Mouse (Mus musculus) bone marrow macrophage, adult 2 months (primary cell): ENCODE data around the gene Batf3. TPM values are rescaled to one million over a fixed set of nuclear protein-coding genes. Genes with fewer than 3 reads are reported as not detected.

ENCODE experiments used
- H3K27ac ChIP-seq: 2 replicates; pipeline ENCODE4 v1.5.1; 2012; ENCODE audit warnings: low read depth, low read length; ENCODE audit not compliant: insufficient read depth
- H3K4me1 ChIP-seq: 2 replicates; pipeline ENCODE4 v1.6.1; 2012; ENCODE audit warnings: low read length; ENCODE audit not compliant: control insufficient read depth, insufficient read depth
- H3K4me3 ChIP-seq: 2 replicates; pipeline ENCODE4 v1.5.1; 2012; ENCODE audit warnings: mild to moderate bottlenecking, low read length, moderate library complexity; ENCODE audit not compliant: insufficient read depth
- CTCF ChIP-seq: IDR thresholded peaks from 2 replicates; pipeline ENCODE4 v1.5.1; 2012; ENCODE audit warnings: low read depth, mild to moderate bottlenecking, low read length, moderate library complexity
- POLR2A ChIP-seq: IDR thresholded peaks from 2 replicates; pipeline ENCODE4 v1.6.1; 2012; ENCODE audit warnings: mild to moderate bottlenecking, low read depth, low read length, borderline replicate concordance
- polyA plus RNA-seq: library from polyadenylated mRNA; stranded (reverse); fragments of >200 nt; gene quantifications from 2 replicates; pipeline ENCODE4 v1.2.4, GENCODE M21; 2012; ENCODE audit not compliant: missing spikeins, insufficient read depth, insufficient read length

The Batf3 gene
- polyA plus RNA-seq, 1 experiment, result 7.0 TPM

DNA sequence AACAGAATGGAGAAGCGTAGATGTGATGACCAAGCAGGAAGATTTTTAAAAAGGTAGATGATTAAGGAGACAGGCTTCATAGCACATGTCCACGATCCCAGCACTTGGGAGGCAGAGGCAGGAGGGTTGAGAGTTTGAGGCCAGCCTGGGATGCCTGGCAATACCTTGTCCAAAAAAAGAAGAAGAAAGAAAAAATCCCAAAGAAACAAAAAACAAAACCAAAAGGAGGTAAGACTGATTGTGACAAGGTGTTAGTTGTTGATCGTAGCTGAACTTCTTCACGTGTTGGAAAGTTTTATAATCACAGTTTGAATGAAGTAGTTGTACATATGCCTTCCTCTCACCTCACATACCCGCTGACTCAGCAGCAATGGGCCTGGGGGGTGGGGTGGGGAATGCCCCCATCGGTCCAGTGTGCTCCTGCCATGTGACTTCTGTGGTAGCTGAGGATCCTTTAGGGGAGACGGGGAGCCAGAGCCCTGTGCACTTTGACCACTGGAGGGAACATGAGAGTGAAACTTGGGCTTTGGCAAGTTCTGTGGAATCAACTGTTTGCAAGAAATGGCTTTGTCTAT lies 11.3 kb upstream of the Batf3 start:
- Histone ChIP-seq H3K27ac (peak overlapping the region; percentile 86), H3K4me1 (peaks cover 27% of the 10 kb centered on the region), H3K4me3 (no peak overlapping the region)
- TF ChIP-seq POLR2A (no peak), CTCF (no peak)

DNA sequence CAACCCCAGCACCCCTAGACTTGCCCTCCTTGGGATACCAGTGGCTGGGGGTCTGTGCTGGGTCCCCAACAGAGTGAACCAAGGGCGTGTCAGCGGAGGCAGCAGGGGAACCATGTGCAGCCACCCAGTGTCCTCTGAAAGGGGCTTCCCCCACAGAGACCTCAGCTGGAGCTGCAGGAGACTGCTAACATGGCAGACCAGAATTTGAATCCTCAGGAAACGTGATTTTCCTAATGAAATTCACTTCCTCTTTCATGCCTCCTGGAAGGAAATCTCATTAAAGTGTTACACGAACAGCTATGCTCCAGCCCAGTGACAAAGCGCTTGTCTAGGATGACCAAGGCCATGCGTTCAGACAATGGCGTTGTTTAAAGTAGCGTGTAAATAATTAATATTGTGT lies 10.7 kb upstream of the Batf3 start:
- Histone ChIP-seq H3K27ac (peak overlapping the region; percentile 86), H3K4me1 (peaks cover 30% of the 10 kb centered on the region), H3K4me3 (no peak overlapping the region)
- no peak for TF ChIP-seq CTCF
- no peak for TF ChIP-seq POLR2A

DNA sequence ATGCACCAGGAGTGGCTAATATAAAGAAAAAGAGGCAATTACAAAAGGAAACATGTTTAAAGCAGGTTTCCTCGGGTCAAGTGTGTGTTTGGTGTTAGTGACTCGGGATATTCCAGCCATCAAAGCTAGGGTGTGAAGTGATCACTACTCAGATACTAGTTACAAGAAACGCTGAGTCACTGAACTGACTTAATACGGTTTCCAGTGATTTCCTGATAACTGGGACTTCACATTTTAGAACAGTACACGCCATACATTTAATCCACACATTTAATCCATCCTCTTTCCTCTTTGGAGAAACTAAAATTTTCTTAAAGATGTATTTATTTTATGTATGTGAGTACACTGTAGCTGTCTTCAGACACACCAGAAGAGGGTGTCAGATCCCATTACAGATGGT lies 9.7 kb upstream of the Batf3 start:
- no peak overlapping the region for H3K4me3 ChIP-seq
- TF ChIP-seq CTCF (no peak), POLR2A (no peak)
- no peak overlapping the region for H3K27ac ChIP-seq
- peaks cover 39% of the 10 kb centered on the region for H3K4me1 ChIP-seq

DNA sequence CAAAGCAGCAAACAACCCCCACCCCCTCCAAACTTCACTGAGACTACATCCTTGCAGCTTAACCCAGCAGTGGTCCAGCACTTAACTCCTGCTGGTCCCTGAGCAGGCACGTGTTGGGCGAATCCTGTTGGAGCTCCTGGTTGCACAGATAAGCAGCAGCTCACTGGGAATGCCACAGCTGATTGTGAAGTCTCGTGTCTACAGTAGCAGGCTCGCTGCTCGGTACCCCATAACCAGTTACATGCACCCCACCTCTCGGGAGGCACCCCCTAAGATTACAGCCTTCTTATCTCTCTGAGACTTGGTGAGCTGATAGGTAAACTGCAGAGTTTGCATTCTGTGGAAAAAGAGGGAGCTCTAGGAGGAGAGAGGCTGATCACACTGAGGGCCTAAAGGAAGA lies 8.3 kb upstream of the Batf3 start:
- peaks cover 40% of the 10 kb centered on the region for H3K4me1 ChIP-seq

DNA sequence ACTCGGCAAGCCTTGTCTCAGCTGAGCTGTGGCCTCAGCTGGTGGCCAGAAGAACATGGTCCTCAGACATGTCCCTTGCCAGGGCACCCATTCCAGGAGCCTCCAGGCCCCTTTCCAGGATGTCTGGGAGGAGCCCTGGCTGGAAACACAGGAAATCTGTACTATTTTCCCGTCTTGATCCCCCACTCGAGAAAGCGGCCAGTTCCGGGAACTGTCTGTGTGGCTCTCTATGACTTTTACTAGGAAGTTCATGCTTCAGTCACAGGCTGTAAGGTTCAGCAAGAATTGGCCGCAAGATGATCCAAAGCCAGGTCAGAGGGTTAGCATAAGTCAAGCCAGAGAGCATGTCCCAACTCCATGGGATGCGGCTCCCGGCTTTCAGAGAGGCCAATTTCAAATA lies 5.6 kb upstream of the Batf3 start:
- H3K27ac ChIP-seq, result no peak overlapping the region
- peaks cover 24% of the 10 kb centered on the region for H3K4me1 ChIP-seq
- H3K4me3 ChIP-seq, result no peak overlapping the region
- TF ChIP-seq CTCF (no peak), POLR2A (no peak)

More for the DNA sequence above, 8.3 kb upstream of the Batf3 start:
- Histone ChIP-seq H3K4me3 (no peak overlapping the region), H3K27ac (no peak overlapping the region)
- TF ChIP-seq POLR2A (no peak), CTCF (no peak)

DNA sequence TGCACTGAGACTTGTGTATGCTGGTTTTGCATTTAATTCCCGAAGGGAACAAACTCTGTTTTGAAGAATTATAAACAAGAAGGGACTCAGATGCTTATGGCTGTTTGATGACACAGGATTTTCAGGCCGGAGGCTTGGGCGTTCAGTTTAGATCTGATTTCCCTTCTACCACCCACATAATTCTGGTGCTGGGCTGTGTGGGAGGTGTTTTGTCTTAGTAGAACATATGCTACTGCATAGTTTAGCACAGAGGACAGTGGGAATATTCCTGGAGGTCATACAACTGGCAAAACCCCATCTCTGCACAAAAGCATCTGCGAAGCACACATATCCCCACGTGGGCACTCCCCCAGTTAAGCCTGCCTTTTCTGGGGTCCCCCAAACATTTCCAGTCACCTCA lies 4.1 kb upstream of the Batf3 start:
- H3K4me1 ChIP-seq, result peaks cover 15% of the 10 kb centered on the region

DNA sequence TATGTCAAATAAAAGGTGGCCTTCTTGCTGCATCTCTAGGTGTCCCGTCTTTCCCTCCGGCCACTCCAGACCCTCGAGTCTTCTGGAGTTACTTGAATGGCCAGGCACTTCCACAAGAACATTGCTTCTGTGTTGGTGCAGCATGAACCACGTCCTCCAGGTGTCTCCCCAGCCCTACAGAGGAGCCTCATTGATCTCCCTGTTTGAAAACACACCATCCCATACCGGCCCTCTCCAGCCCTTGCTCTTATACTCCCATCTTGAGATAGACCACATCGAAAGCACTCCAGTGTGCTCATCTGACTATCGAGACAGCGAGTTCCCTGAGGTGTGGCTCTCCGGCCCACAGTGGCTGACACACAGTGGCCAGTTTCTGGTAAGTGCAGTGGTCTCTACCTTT lies 2.6 kb upstream of the Batf3 start:
- Histone ChIP-seq H3K27ac (no peak overlapping the region), H3K4me1 (peaks cover 15% of the 10 kb centered on the region), H3K4me3 (no peak overlapping the region)
- peak; percentile 31; the same call in 1 of the 2 replicates for TF ChIP-seq CTCF
- TF ChIP-seq POLR2A, result no peak

More for the DNA sequence above, 4.1 kb upstream of the Batf3 start:
- Histone ChIP-seq H3K27ac (no peak overlapping the region), H3K4me3 (no peak overlapping the region)
- TF ChIP-seq CTCF (no peak), POLR2A (no peak)

DNA sequence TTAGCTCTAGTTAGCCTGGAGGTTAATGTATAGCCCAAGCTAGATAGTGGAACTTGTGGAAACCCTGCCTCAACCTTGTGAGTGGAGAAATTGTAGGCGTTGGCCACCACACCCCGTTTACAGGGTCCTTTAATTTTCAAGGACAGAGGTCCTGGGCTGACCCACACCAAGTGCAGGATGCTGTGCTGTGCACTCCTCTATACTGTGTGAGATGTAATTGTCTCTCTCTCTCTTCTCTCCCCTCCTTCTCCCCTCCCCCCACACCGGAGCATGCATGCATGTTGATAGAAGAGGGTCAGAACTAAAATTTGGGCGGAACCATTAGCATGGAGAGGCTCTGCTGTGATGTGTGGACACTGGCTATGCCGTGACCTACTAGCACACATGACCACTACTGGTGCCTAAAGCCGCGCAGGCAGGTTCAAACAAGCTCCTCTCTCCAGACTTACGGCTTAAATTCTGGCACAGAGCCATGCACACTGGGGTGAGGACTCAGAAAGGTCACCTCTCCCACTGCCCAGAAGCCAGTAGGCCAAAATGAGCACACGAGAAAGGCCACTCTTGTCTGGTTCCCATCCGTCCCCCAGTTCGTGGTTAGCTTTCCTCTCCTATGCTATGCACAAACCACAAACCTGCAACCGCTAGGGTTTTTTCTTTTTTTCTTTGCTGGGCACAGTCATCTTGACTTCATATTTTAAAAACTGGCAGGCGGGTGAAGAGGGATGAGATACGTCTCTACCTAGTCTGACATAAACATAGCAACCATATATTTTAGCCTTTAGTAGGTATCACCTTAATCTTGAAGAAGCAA lies 571 bp upstream of the Batf3 start:
- no peak for TF ChIP-seq POLR2A
- TF ChIP-seq CTCF, result no peak
- Histone ChIP-seq H3K4me1 (peaks cover 12% of the 10 kb centered on the region), H3K27ac (no peak overlapping the region), H3K4me3 (no peak overlapping the region)

DNA sequence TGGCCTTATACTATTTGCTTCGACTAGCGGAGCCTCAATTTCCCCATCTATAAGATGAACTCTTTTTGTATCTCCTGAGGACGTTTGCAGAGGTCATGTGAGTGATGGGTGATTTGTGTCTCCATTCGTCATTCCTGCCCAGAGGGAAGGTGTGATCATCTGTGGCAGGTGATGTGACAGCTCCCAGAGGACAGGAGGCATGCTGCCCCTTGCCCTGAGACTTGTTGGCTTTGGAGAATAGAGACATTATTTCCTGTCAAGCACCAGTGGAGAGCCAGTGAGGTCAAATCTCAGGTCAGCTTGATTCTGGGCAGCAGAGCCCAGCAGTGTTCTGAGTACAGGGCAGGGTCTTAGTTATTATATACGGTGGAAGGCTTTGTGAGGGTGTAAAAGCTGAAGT lies 1.5 kb downstream of the Batf3 start:
- H3K4me3 ChIP-seq, result 0 out of 2 replicates have a peak overlapping the region, but pooled peaks have one; percentile 68
- 0 out of 2 replicates have a peak, but pooled peaks cover 3% of the 10 kb centered on the region for H3K4me1 ChIP-seq
- H3K27ac ChIP-seq, result no peak overlapping the region
- TF ChIP-seq POLR2A (no peak), CTCF (no peak)

DNA sequence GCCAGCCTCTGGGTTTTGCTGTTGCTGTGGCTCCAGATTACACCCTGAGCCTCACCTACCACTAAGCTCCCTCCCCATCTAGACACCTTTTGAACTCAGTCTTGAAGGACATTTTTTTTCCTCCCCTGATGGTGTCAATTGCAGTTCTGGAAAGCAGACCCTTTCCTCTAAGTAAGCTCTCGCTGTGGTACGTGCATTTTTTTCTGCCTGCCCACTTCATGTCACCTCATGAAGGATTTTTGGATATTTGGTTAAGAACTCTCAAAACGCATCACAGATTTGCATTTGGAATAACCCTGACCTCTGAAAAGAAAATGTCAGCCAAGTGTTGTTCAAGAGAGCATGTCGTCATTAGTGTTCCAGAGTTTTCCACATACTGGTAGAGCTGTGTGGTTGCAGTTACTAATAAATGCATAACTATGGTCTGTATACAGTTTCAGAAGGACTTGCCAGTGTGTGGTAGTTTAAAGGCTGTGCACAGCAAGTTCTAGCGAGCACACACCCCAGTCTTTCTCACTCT lies 2.2 kb downstream of the Batf3 start:
- H3K27ac ChIP-seq, result no peak overlapping the region
- no peak for TF ChIP-seq CTCF
- TF ChIP-seq POLR2A, result no peak
- H3K4me3 ChIP-seq, result no peak overlapping the region
- 0 out of 2 replicates have a peak, but pooled peaks cover 3% of the 10 kb centered on the region for H3K4me1 ChIP-seq
